In the genomic region with DNA sequence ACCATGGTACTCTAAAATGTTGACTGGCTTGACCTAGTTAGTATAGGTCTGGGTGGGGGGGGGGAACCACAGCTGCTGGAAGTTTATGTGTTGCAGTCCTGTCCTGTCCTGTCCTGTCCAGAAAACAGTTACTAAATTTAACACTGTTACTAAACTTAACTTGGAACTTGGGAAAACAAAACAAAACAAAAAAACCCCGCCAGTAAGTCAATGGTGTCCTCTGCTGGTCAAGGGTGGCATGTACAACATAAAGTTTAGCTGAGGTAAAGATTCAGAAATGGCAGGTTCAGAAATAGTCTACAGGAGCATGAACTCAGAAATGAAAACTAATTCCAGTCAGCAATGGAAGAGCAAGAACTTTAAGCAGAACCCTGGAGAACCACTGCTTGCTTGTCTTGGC, we compare ENCODE assay signal across 9 mouse cellular contexts. TPM values are rescaled to one million over a fixed set of nuclear protein-coding genes. Genes with fewer than 3 reads are reported as not detected.
DNase-seq lines count a peak whose midpoint lies in the region; ATAC-seq lines count a peak whose summit lies in the region.
"Had no signal": no experiment of that assay in that cellular context is flagged by ENCODE, and none has a peak within 500 bp of the region (broad histone marks: within the 10 kb centered on the region; RNA-seq: fewer than 3 reads in every experiment).

No protein-coding gene starts in this region.

- H3K9ac ChIP-seq in kidney, embryonic 15.5 days: no peak overlapping the region
- no peak overlapping the region for H3K9ac ChIP-seq in liver, embryonic 13.5 days
- H3K9ac ChIP-seq: limb, embryonic 12.5 days had no signal

- H3K27me3 ChIP-seq in kidney, embryonic 15.5 days: no peaks in the 10 kb centered on the region
- no peaks in the 10 kb centered on the region for H3K27me3 ChIP-seq in liver, embryonic 13.5 days
- H3K27me3 ChIP-seq: limb, embryonic 12.5 days had no signal

- peaks cover 14% of the 10 kb centered on the region for H3K4me1 ChIP-seq in kidney, embryonic 15.5 days
- peaks cover 35% of the 10 kb centered on the region for H3K4me1 ChIP-seq in liver, embryonic 13.5 days (replicated peaks)

- intact Hi-C loops in gastrocnemius, postnatal 14 days (cut with DNase I; ENCODE audit: low total_unique reads): loop anchor here (2.0 to 10.0 kb wide), 2 partner anchors 184 to 426 kb away; no protein-coding TSS in a partner anchor

- H3K36me3 ChIP-seq in kidney, embryonic 15.5 days: peaks cover 6% of the 10 kb centered on the region; the same call in 1 of the 2 replicates
- 0 out of 2 replicates have a peak, but pooled peaks cover 3% of the 10 kb centered on the region for H3K36me3 ChIP-seq in liver, embryonic 13.5 days
- H3K36me3 ChIP-seq: limb, embryonic 12.5 days had no signal

- no peak for ATAC-seq in kidney, embryonic 15.5 days (replicated peaks; ENCODE audit: low FRiP score)
- ATAC-seq in liver, embryonic 13.5 days (ENCODE audit: low read depth): no peak
- ATAC-seq in megakaryocyte-erythroid progenitor cell, adult 5-6 weeks (replicated peaks; ENCODE audit: low FRiP score, low TSS enrichment, poor library complexity, severe bottlenecking): no peak
- ATAC-seq in inflammation-experienced regulatory T-cells, adult 6 months: no peak

- WGBS in kidney, embryonic 15.5 days: 20% methylated on average over 1 of the region's 1 CpGs
- 29% methylated on average over 1 of the region's 1 CpGs for WGBS in liver, embryonic 13.5 days (ENCODE audit: insufficient replicate concordance)

- H3K27ac ChIP-seq in kidney, embryonic 15.5 days: no peak overlapping the region
- no peak overlapping the region for H3K27ac ChIP-seq in liver, embryonic 13.5 days
- H3K27ac ChIP-seq: limb, embryonic 12.5 days had no signal

- H3K4me2 ChIP-seq in kidney, embryonic 15.5 days: no peak overlapping the region
- 0 out of 2 replicates have a peak overlapping the region, but pooled peaks have one; percentile 5 for H3K4me2 ChIP-seq in liver, embryonic 13.5 days
- H3K4me2 ChIP-seq: limb, embryonic 12.5 days had no signal

- DNase-seq in kidney, adult 11 months: peak; percentile 15
- DNase-seq in A20 (ENCODE audit: low read depth, low spot score): peak; percentile 37
- peak; percentile 46 for DNase-seq in Muller cell, postnatal 12 days (ENCODE audit: inconsistent ontology term)
- DNase-seq in gastrocnemius, postnatal 14 days: peak; percentile 27
- no peak for DNase-seq in liver, embryonic 13.5 days

- no peaks in the 10 kb centered on the region for H3K9me3 ChIP-seq in kidney, embryonic 15.5 days (replicated peaks)
- H3K9me3 ChIP-seq in liver, embryonic 13.5 days (replicated peaks): no peaks in the 10 kb centered on the region
- H3K9me3 ChIP-seq: limb, embryonic 12.5 days had no signal

- H3K4me3 ChIP-seq in kidney, embryonic 15.5 days (replicated peaks): no peak overlapping the region
- no peak overlapping the region for H3K4me3 ChIP-seq in liver, embryonic 13.5 days (replicated peaks)
- H3K4me3 ChIP-seq: limb, embryonic 12.5 days had no signal

RNA-seq across cellular contexts. Expression of gene Fbxo48, which starts 2.4 kb away (rescaled TPM):
- polyA plus RNA-seq in kidney, embryonic 15.5 days (2015; fragmentation: Nextera tagmentation; extraction: Ambion mirVana): 1.3 and 1.4 TPM in 2 replicates
- under 1 TPM; 0.16 to 0.42 TPM for total RNA-seq in gastrocnemius, postnatal 14 days (2021)
- 1.8 TPM in 2 replicates for polyA plus RNA-seq in liver, embryonic 13.5 days (2015; fragmentation: Nextera tagmentation; extraction: Ambion mirVana)
- 11.2 and 17.8 TPM in 2 replicates for total RNA-seq in megakaryocyte-erythroid progenitor cell, adult 5-6 weeks (2014; fragmentation: Nextera tagmentation)
- total RNA-seq in megakaryocyte-erythroid progenitor cell, adult 5-6 weeks (2017): 10.0 and 11.0 TPM in 2 replicates
- polyA plus RNA-seq in inflammation-experienced regulatory T-cells, adult 6 months (2017; shearing (Covaris generic)): 1 to 10 TPM in 2 of 3 experiments, under 1 TPM in 1; 0.36 to 1.8 (median 1.2) TPM
